Mouse (Mus musculus) megakaryocyte, embryonic 14.5 days (primary cell): Measurements from ENCODE around the gene Rorc.

Experiments
- FLI1 ChIP-seq: IDR thresholded peaks from 2 replicates; pipeline ENCODE4 v1.6.1; 2012; ENCODE audit warnings: low read length, inconsistent platforms, mixed read lengths
- GATA1 ChIP-seq: IDR thresholded peaks from 3 replicates; pipeline ENCODE4 v1.6.1; 2012; ENCODE audit warnings: mixed read lengths, low read length, inconsistent platforms, borderline replicate concordance

GRCm38 (mm10) chr3:94369709-94370108, 2.9 kb upstream of the Rorc start:
- TF ChIP-seq FLI1 (no peak), GATA1 (no peak)
